Mouse (Mus musculus) midbrain, postnatal 0 days (tissue): ENCODE measurements at regions not wholly inside any gene's neighbourhood (a gene's known extent, or its start where the extent isn't known, plus 50 kb on each side); places are given as distances from the start of the nearest gene placed in this dataset.

Source experiments
- ATAC-seq: fragments of 200-750 bp; cut with Nextera tagmentation; 2 replicates; pipeline ENCODE4 v1.8.0; 2017; ENCODE audit warnings: moderate number of reproducible peaks, mild to moderate bottlenecking, moderate TSS enrichment, moderate library complexity; ENCODE audit not compliant: low FRiP score
- DNase-seq: peaks from one replicate; pipeline ENCODE4 v3.0.0-alpha.2; 2015; ENCODE audit warnings: low spot score
- H3K27ac ChIP-seq: fragments of 300-500 bp; sonication (generic); 2 replicates; pipeline ENCODE4 v1.5.1; 2014; ENCODE audit warnings: low read depth, mild to moderate bottlenecking, low read length, mixed read lengths
- H3K27me3 ChIP-seq: fragments of 300-500 bp; sonication (generic); 2 replicates; pipeline ENCODE4 v1.6.1; 2014; ENCODE audit warnings: low read length, control low read depth, mixed read lengths; ENCODE audit not compliant: insufficient read depth
- H3K36me3 ChIP-seq: fragments of 300-500 bp; sonication (generic); 2 replicates; pipeline ENCODE4 v1.6.1; 2014; ENCODE audit warnings: low read length, control low read depth, mixed read lengths; ENCODE audit not compliant: insufficient read depth
- H3K4me1 ChIP-seq: fragments of 300-500 bp; sonication (generic); 2 replicates; pipeline ENCODE4 v1.6.1; 2014; ENCODE audit warnings: mild to moderate bottlenecking, control low read depth, antibody characterized with exemption, low read length, mixed read lengths; ENCODE audit not compliant: insufficient read depth
- H3K4me2 ChIP-seq: fragments of 300-500 bp; sonication (generic); 2 replicates; pipeline ENCODE4 v1.6.1; 2014; ENCODE audit warnings: low read depth, mild to moderate bottlenecking, low read length, mixed read lengths; ENCODE audit not compliant: poor library complexity, severe bottlenecking
- H3K4me3 ChIP-seq: fragments of 300-500 bp; sonication (generic); 2 replicates; pipeline ENCODE4 v1.5.1; 2014; ENCODE audit warnings: low read depth, mild to moderate bottlenecking, low read length, moderate library complexity
- H3K9ac ChIP-seq: fragments of 300-500 bp; sonication (generic); replicated peaks from 2 replicates; pipeline ENCODE4 v1.6.1; 2014; ENCODE audit warnings: mild to moderate bottlenecking, low read length, moderate library complexity, mixed read lengths; ENCODE audit not compliant: poor library complexity, severe bottlenecking
- H3K9me3 ChIP-seq: fragments of 300-500 bp; sonication (generic); 2 replicates; pipeline ENCODE4 v1.6.1; 2016; ENCODE audit warnings: low read length, control low read depth
- CTCF ChIP-seq: IDR thresholded peaks from 2 replicates; pipeline ENCODE4 v1.5.1; 2016; ENCODE audit warnings: antibody characterized with exemption, mild to moderate bottlenecking
- WGBS: fragments of 180-500 bp; shearing (Covaris S2); extraction: QIAGEN DNeasy Blood & Tissue Kit; methylation state at CpG from one replicate; pipeline ENCODE4 v1.1.7; 2014; 5-methylcytosine and 5-hydroxymethylcytosine counted together

DNA sequence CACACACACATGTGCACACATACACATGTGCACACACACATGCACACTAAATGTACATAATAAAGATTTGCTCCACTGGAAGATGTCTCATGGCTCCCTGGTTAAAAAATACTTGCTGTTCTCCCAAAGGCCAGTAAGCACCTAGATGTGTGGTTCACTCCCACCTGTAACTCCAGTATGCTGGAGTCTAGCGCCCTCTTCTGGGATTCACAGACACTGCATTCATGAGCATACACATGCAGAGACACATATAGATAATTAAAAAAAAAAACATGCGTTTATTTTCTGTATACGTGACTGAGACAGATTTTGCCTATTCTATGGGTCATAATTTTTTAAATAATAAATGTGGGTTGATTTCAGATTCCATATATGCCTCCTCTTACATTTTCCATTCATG is 747.5 kb upstream of the Jmjd1c start:
- TF ChIP-seq CTCF = peak; percentile 36
- H3K9ac ChIP-seq = no peak overlapping the region
- ATAC-seq (no peak), DNase-seq (no peak)
- no peaks in the 10 kb centered on the region for H3K27me3 ChIP-seq
- H3K27ac ChIP-seq = no peak overlapping the region
- H3K36me3 ChIP-seq = no peaks in the 10 kb centered on the region
- H3K9me3 ChIP-seq = no peaks in the 10 kb centered on the region
- no peak overlapping the region for H3K4me2 ChIP-seq
- no peaks in the 10 kb centered on the region for H3K4me1 ChIP-seq
- WGBS = 77% methylated on average over 3 of the region's 3 CpGs
- H3K4me3 ChIP-seq = no peak overlapping the region

- Histone ChIP-seq H3K4me1 (no peaks in the 10 kb centered on the region), H3K27me3 (no peaks in the 10 kb centered on the region), H3K36me3 (no peaks in the 10 kb centered on the region), H3K9ac (no peak overlapping the region), H3K4me3 (no peak overlapping the region), H3K4me2 (no peak overlapping the region), H3K27ac (no peak overlapping the region), H3K9me3 (no peaks in the 10 kb centered on the region)
- 88% methylated on average over 1 of the region's 1 CpGs for WGBS
- DNase-seq = no peak
- no peak for TF ChIP-seq CTCF
- ATAC-seq = no peak
Measured at GRCm38 (mm10) chr10:66351036-66351435, 744.9 kb upstream of the Jmjd1c start.

DNA sequence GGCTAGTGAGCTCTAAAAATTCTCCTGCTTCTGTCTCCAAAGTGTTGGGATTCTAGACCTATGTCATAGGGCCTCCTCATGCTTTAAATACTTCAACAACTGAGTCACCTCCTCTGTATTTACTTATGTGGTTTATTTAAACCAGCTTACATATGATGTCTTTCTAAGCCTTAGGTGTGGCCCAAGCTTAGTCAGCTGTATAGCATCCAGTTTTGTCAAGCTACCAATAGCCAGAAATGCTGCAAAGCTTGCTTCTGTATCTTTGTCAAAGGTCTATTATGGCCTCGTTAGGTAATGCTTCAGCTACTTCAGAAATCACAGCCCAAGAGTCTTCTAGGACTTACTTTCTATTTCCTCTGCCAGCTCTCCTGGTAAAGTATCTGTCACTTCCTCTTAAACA is 741.9 kb upstream of the Jmjd1c start:
- Histone ChIP-seq H3K4me1 (no peaks in the 10 kb centered on the region), H3K4me3 (no peak overlapping the region), H3K27me3 (no peaks in the 10 kb centered on the region), H3K4me2 (no peak overlapping the region), H3K9ac (no peak overlapping the region), H3K36me3 (no peaks in the 10 kb centered on the region), H3K9me3 (no peaks in the 10 kb centered on the region), H3K27ac (no peak overlapping the region)
- no peak for TF ChIP-seq CTCF
- no peak for ATAC-seq
- 80% methylated on average over 1 of the region's 1 CpGs for WGBS
- DNase-seq = no peak

DNA sequence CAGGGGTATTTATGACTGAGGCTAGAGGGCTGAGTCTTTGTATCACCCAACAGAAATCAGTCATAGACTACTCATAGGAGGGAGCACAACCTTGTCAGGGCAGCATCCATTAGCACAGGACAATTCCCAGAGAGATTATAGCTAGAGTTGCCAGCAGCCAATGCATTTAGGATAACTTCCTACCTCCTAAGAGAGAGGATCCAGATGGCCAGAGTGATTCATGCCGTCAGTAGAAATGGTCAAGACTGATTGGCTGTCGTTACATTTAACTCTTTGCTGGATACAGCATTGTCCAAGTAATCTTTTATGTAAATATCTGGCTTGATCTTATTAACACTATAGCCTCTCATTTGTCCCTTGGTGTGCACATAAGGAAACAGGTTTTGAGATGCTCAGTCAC is 740.9 kb upstream of the Jmjd1c start:
- no peak for DNase-seq
- no peaks in the 10 kb centered on the region for H3K36me3 ChIP-seq
- 81% methylated on average over 2 of the region's 2 CpGs for WGBS
- H3K9ac ChIP-seq = no peak overlapping the region
- H3K27me3 ChIP-seq = no peaks in the 10 kb centered on the region
- TF ChIP-seq CTCF = no peak
- H3K4me3 ChIP-seq = no peak overlapping the region
- H3K27ac ChIP-seq = no peak overlapping the region
- no peaks in the 10 kb centered on the region for H3K4me1 ChIP-seq
- ATAC-seq = no peak
- H3K9me3 ChIP-seq = no peaks in the 10 kb centered on the region
- no peak overlapping the region for H3K4me2 ChIP-seq

GRCm38 (mm10) chr10:66357736-66358135 is 738.2 kb upstream of the Jmjd1c start:
- H3K4me1 ChIP-seq = no peaks in the 10 kb centered on the region
- TF ChIP-seq CTCF = no peak
- H3K27me3 ChIP-seq = no peaks in the 10 kb centered on the region
- peak; percentile 79 for DNase-seq
- H3K27ac ChIP-seq = no peak overlapping the region
- H3K4me2 ChIP-seq = no peak overlapping the region
- ATAC-seq = no peak
- H3K9me3 ChIP-seq = no peaks in the 10 kb centered on the region
- no peak overlapping the region for H3K4me3 ChIP-seq
- H3K9ac ChIP-seq = no peak overlapping the region
- 73% methylated on average over 9 of the region's 9 CpGs for WGBS
- H3K36me3 ChIP-seq = no peaks in the 10 kb centered on the region

- WGBS = 56% methylated on average over 3 of the region's 3 CpGs
- H3K36me3 ChIP-seq = no peaks in the 10 kb centered on the region
- no peaks in the 10 kb centered on the region for H3K27me3 ChIP-seq
- no peak for TF ChIP-seq CTCF
- H3K4me3 ChIP-seq = no peak overlapping the region
- no peak overlapping the region for H3K4me2 ChIP-seq
- H3K9ac ChIP-seq = no peak overlapping the region
- DNase-seq = peak; percentile 70
- H3K4me1 ChIP-seq = no peaks in the 10 kb centered on the region
- no peak for ATAC-seq
- no peaks in the 10 kb centered on the region for H3K9me3 ChIP-seq
- no peak overlapping the region for H3K27ac ChIP-seq
Measured at GRCm38 (mm10) chr10:66370096-66370495, 725.8 kb upstream of the Jmjd1c start.
